Mouse (Mus musculus): ENCODE measurements around the gene Nln.

- TF ChIP-seq HCFC1 (IDR thresholded peaks at IDR 0.05; ENCODE audit: low read depth, low read length) (no peak), USF1 (IDR thresholded peaks at IDR 0.05; ENCODE audit: low read depth, low read length) (no peak), POLR2A (IDR thresholded peaks at IDR 0.05; ENCODE audit: control insufficient read depth in 1 of 2, insufficient read depth in 1 of 2, low read depth in 1 of 2, low read length in 2 of 2, poor library complexity in 1 of 2) (no peak), MAX (IDR thresholded peaks at IDR 0.05; ENCODE audit: low read length) (no peak), USF2 (IDR thresholded peaks at IDR 0.05; ENCODE audit: borderline replicate concordance in 1 of 2, insufficient read depth in 1 of 2, low read depth in 1 of 2, low read length in 2 of 2) (no peak), E2F4 (IDR thresholded peaks at IDR 0.05; ENCODE audit: borderline replicate concordance, low read depth, low read length) (no peak), CTCF (IDR thresholded peaks at IDR 0.05 in 2 of 3, conservative IDR thresholded peaks at IDR 0.05 in 1 of 3; ENCODE audit: control insufficient read depth in 1 of 3, insufficient read depth in 1 of 3, low read depth in 2 of 3, low read length in 3 of 3, poor library complexity in 1 of 3, severe bottlenecking in 1 of 3) (no peak), GATA1 (IDR thresholded peaks at IDR 0.05; ENCODE audit: low read depth, low read length) (no peak)
Measured at GRCm38 (mm10) chr13:103977844-103978243, 131.6 kb downstream of the Nln start.

All from MEL (cell line).